Mouse (Mus musculus) layer of hippocampus, postnatal 36 days (tissue): ENCODE measurements around the gene Fam83b. TPM values are rescaled to one million over a fixed set of nuclear protein-coding genes. Genes with fewer than 3 reads are reported as not detected.

Experiments
- DNase-seq, 2 experiments: peaks; one replicate each; pipeline ENCODE4 v3.0.0; 2022
- total RNA-seq, 2 experiments: library from RNA; stranded (reverse); gene quantifications; 2 replicates each; pipeline ENCODE4 v1.2.3; 2021

Gene Fam83b
- total RNA-seq, 2 experiments from 2014 or later, result 0.13 to 0.15 TPM

GRCm38 (mm10) chr9:76521640-76522039 is 45.3 kb downstream of the Fam83b start:
- no peak for DNase-seq

GRCm38 (mm10) chr9:76518665-76519064 is 48.3 kb downstream of the Fam83b start:
- no peak for DNase-seq

GRCm38 (mm10) chr9:76505650-76506049 is 61.3 kb downstream of the Fam83b start:
- no peak for DNase-seq

GRCm38 (mm10) chr9:76489737-76490136 is 77.2 kb downstream of the Fam83b start:
- DNase-seq, result no peak

- DNase-seq, result no peak
Observed at GRCm38 (mm10) chr9:76480088-76480487, 86.8 kb downstream of the Fam83b start.

- no peak for DNase-seq
Observed at GRCm38 (mm10) chr9:76469500-76469899, 97.4 kb downstream of the Fam83b start.

- no peak for DNase-seq
Observed at GRCm38 (mm10) chr9:76461547-76461946, 105.4 kb downstream of the Fam83b start.

GRCm38 (mm10) chr9:76455703-76456102 is 111.2 kb downstream of the Fam83b start:
- DNase-seq, result no peak

Other genes with a start within 250 kb of the Fam83b start
- 1 to 10 TPM; 3.5 TPM for gene Hcrtr2, start 243.3 kb downstream of the Fam83b start, total RNA-seq